Mouse (Mus musculus): ENCODE results near the gene Gm128. TPM values are rescaled to one million over a fixed set of nuclear protein-coding genes. Genes with fewer than 3 reads are reported as not detected.
"Not testable (repeated sequence)": the region's sequence is repeated elsewhere in the genome, so short reads cannot be mapped to it uniquely, and the experiment has no call there.

Gm128 gene
- polyA plus RNA-seq, 1 experiment from 2014 or later: 0.49 TPM

DNA sequence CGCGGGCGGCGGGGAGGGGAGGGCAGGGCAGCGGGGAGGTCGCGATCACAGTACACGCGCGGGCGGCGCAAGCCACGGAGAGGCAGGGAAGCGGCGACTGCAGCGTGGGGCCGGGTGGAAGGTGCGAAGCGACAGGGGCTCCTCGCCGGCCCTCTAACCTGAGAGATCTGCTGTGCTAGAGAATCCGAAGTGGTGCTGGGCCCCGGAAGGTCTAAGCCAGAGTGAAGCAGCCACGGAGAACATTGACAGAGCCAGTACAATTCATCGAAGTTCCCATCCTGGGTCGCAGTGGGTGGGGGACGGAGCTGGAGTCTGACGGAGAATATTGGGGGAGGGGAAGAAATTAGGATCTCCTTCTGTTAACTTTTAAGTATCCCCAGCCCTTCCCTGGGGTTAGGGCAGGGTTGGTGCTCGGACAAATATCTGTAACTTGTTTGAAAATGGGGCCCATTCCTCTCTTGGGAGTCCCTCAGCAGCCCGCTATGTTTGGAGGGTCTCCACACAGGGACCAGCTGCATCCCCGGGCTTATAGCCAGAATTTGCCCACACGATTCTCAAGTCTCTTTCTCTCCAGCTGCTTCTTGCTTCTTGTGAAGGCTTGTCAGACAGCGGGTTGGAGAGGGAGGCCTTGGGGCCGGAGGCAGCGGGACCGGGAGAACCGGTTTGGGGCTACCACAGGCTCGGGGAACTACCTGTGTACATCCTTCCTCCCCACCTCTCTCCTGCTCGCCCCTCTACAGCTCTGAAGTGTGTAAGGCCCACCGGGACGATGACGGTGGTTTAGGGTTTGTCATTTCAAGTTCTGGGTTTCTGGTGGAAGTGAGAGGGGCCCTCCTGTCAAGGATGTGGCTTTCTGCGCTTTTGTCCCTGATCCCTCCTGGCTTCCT is 12.3 kb downstream of the Gm128 start:
- ATAC-seq (ENCODE audit: insufficient number of reproducible peaks, insufficient read depth, low FRiP score, low TSS enrichment): peak; percentile 2; the same call in 1 of the 2 replicates
- Histone ChIP-seq H3K9me3 (no peaks in the 10 kb centered on the region), H3K4me3 (peak overlapping the region; percentile 80), H3K36me3 (peaks cover 35% of the 10 kb centered on the region), H3K9ac (peak overlapping the region; percentile 92), H3K27me3 (no peaks in the 10 kb centered on the region), H3K27ac (peak overlapping the region; percentile 95), H3K4me2 (replicated peaks) (peak overlapping the region; percentile 79), H3K4me1 (peaks cover 33% of the 10 kb centered on the region)
- under 1% methylated on average over 43 of the region's 43 CpGs for WGBS

DNA sequence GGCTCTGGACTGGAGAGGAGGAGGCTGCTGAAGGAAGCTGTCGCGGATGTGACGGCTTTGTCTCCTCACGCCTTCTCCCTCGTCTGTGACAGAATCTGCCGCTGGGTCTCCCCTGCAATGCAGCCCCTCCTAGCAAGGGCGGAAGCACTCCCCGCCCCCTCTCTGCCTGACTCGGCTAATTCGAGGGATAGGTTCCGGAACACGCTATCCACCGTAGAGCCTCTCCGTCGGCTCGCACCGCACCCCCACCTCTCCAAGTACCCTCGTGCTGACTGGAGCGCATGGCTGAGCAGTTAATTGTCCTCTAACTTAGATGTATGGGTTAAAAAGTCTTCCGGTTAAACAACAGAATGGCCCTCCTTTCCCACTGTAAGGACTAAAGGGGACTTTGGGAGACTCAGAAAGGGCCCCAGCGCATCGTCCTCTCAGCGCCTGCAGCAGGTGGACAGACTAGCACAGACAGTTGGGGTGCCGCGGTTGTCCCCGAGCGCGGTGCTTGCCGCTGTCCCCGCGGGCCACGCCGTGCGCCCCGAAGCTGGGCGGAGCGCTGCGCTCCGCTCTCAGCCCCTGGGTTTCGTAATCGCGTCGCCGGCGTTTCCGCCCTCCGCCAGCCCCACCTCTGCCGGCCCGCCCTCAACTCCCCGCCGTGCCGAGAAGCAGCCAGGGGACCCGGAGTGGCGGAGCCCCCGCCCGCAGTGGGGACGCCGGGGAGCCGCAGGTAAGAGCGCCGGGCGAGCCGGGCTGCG is 13.1 kb downstream of the Gm128 start, which contains the start of gene Cdc42se1:
Cdc42se1 (plus strand) TSS at position 585 of the 746 bp plus-strand sequence.
- H3K9ac ChIP-seq: peak within 1 kb of the TSS; percentile 92
- H3K4me1 ChIP-seq: peaks cover 33% of the 10 kb centered on the region
- no peaks in the 10 kb centered on the region for H3K27me3 ChIP-seq
- 1% methylated on average over 64 of the region's 64 CpGs for WGBS
- peak within 1 kb of the TSS; percentile 79 for H3K4me2 ChIP-seq (replicated peaks)
- H3K27ac ChIP-seq: peak within 1 kb of the TSS; percentile 95
- H3K36me3 ChIP-seq: peaks cover 35% of the 10 kb centered on the region
- ATAC-seq (ENCODE audit: insufficient number of reproducible peaks, insufficient read depth, low FRiP score, low TSS enrichment): peak; percentile 77
- no peaks in the 10 kb centered on the region for H3K9me3 ChIP-seq
- H3K4me3 ChIP-seq: peak within 1 kb of the TSS; percentile 80

DNA sequence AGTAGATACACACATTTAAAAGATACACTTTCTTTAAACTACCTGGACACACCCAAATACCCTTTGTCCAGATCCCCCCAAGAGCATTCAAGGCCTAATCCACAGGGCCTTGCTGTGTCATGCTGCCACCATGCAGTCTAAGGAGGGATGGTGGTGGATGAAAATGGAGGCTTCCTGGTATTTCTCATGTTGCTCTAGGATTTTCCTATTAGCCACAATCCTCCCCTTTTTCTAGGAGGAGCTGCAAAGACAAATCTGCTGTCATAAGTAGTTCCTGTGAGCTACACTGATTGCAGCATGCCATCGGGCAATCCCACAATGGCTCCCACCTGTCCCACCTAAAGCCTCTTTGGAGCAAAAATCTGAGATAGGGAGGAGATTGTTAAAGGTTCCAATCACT is 14.2 kb downstream of the Gm128 start:
- H3K36me3 ChIP-seq: peaks cover 34% of the 10 kb centered on the region
- no peaks in the 10 kb centered on the region for H3K9me3 ChIP-seq
- no peak for ATAC-seq (ENCODE audit: insufficient number of reproducible peaks, insufficient read depth, low FRiP score, low TSS enrichment)
- peak overlapping the region; percentile 92 for H3K9ac ChIP-seq
- peaks cover 33% of the 10 kb centered on the region for H3K4me1 ChIP-seq
- peak overlapping the region; percentile 64 for H3K27ac ChIP-seq
- H3K27me3 ChIP-seq: no peaks in the 10 kb centered on the region
- 7% methylated on average over 1 of the region's 1 CpGs for WGBS
- H3K4me2 ChIP-seq (replicated peaks): peak overlapping the region; percentile 79
- peak overlapping the region; percentile 80 for H3K4me3 ChIP-seq

DNA sequence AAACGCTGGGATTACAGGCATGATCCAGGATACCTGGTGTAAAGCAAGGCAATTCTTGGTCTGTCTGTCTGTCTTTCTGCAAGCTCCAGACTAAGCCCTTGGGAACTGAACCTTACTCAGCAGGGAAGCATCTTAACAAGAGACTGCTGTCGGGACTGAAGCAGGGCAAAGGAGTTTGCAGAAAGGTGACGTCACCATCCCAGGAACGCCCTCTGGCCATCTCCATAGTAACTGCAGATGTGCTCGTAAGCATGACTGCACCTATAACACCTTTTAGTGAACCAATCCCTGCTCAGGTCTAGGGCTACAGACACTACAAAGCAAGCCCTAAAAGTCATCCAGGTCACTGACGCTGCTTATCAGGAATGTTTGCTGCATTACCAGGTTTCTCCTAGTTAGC is 17.1 kb downstream of the Gm128 start:
- 31% methylated on average over 6 of the region's 6 CpGs for WGBS
- no peak overlapping the region for H3K4me3 ChIP-seq

DNA sequence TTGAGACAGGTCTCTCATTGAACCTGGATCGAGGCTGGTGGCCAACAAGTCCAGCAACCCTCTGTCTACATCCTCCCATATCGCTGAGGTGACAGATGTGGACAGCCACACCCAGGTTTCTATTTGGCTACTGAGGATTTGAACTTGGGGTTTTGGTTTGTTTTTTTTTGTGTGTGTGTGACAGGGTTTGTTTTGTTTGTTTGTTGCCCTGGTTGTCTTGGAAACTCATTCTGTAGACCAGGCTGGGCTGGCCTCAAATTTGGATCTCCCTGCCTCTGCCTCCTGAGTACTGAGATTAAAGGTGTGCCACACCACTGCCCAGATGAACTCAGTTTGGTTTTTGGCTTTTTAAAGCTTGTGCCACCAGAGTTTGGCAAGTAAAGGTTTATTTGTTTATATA is 18.4 kb downstream of the Gm128 start:
- ATAC-seq (ENCODE audit: insufficient number of reproducible peaks, insufficient read depth, low FRiP score, low TSS enrichment): no peak
- Histone ChIP-seq H3K4me1 (peaks cover 15% of the 10 kb centered on the region), H3K27me3 (no peaks in the 10 kb centered on the region), H3K4me2 (replicated peaks) (no peak overlapping the region), H3K9me3 (no peaks in the 10 kb centered on the region), H3K4me3 (no peak overlapping the region), H3K36me3 (peaks cover 39% of the 10 kb centered on the region), H3K27ac (no peak overlapping the region), H3K9ac (no peak overlapping the region)
- WGBS: 94% methylated on average over 2 of the region's 2 CpGs

More for the DNA sequence above, 17.1 kb downstream of the Gm128 start:
- Histone ChIP-seq H3K9ac (no peak overlapping the region; the same call in 1 of the 2 replicates), H3K27me3 (no peaks in the 10 kb centered on the region), H3K36me3 (peaks cover 39% of the 10 kb centered on the region), H3K4me2 (replicated peaks) (no peak overlapping the region; the same call in 1 of the 2 replicates), H3K9me3 (no peaks in the 10 kb centered on the region), H3K4me1 (peaks cover 10% of the 10 kb centered on the region), H3K27ac (no peak overlapping the region)
- no peak for ATAC-seq (ENCODE audit: insufficient number of reproducible peaks, insufficient read depth, low FRiP score, low TSS enrichment)

DNA sequence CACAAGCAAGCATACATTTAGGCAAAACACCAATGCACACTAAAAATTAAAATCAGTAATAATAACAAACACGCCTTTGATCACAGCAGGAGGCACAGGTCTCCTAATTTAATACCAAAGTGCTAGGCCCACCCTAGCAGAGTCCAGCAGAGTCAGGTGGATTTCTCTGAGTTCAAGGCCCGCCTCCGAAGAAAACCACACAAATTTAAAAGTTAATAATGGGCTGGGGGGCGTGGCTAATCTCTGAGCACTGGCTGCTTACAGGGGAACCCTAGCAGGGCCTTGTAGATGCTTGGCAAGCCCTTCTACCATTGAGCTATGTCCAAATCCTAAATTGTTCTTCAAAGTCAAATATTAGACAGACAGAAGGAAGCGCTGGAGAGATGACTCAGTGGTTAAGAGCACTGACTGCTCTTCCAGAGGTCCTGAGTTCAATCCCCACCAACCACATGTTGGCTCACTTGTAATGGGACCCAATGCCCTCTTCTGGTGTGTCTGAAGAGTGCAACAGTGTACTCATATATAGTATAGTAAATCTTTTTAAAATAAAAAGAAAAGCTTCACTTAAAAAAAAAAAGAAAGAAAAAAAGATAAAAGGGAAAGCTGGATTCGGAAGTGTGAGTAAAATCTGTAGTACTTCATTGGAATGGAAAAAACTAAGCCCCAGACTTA is 22.8 kb downstream of the Gm128 start:
- Histone ChIP-seq H3K36me3 (peaks cover 35% of the 10 kb centered on the region), H3K4me2 (replicated peaks) (peak overlapping the region; percentile 63), H3K4me1 (peaks cover 12% of the 10 kb centered on the region), H3K9ac (peak overlapping the region; percentile 92; the same call in 1 of the 2 replicates), H3K9me3 (no peaks in the 10 kb centered on the region), H3K27me3 (no peaks in the 10 kb centered on the region), H3K27ac (peak overlapping the region; percentile 99), H3K4me3 (peak overlapping the region; percentile 72)
- ATAC-seq (ENCODE audit: insufficient number of reproducible peaks, insufficient read depth, low FRiP score, low TSS enrichment): no peak
- WGBS: 76% methylated on average over 6 of the region's 6 CpGs

DNA sequence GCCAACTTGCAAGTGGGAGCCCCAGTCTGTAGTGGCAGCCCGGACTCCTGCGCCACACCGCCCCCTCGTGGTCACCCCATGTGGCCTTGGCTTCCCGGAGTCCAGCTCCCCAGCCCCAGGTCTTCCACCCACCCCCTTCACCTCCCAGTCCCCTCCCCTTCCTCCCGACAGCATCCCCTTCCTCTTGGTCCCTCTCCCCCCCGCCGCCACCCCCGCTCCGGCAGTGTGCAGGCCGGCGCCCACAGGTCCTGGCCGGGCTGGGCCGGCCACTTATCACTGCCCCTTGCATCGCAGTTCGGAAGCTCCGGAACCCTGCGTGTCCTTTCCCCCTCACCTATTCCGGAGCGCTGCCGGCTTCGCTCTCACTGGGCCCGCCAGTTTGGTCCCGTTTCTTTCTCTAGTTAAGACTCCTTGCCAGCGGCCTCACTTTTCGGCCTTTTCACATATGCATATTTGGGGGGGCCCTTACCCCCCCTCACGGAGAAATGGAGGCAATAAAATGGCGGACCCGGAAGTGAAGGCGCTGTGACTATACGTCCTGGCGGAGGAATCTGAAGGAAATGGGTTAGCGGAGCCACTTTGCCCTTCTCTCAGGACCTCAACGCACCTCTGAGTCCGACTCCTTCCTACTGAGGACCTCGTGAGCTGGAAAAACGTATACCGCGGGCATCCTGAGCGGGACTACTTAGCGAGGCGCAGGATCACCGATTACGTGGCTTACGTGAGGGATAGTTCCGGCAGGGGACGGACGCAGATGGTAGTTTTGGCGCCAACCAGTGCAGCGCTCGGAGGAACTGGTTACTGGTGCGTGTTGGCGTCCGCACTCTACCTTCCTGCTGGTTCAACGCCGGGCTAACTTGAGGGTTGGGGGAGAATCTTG is 23.9 kb downstream of the Gm128 start, which contains the start of gene Gabpb2:
Gabpb2 (minus strand) TSS at position 662 of the 880 bp plus-strand sequence.
- Histone ChIP-seq H3K27ac (peak within 1 kb of the TSS; percentile 99), H3K4me1 (peaks cover 12% of the 10 kb centered on the region), H3K36me3 (peaks cover 26% of the 10 kb centered on the region), H3K4me2 (replicated peaks) (peak within 1 kb of the TSS; percentile 63), H3K9ac (peak within 1 kb of the TSS; percentile 92), H3K27me3 (no peaks in the 10 kb centered on the region), H3K4me3 (peak within 1 kb of the TSS; percentile 72), H3K9me3 (no peaks in the 10 kb centered on the region)
- WGBS: under 1% methylated on average over 56 of the region's 56 CpGs
- ATAC-seq (ENCODE audit: insufficient number of reproducible peaks, insufficient read depth, low FRiP score, low TSS enrichment): peak; percentile 93

DNA sequence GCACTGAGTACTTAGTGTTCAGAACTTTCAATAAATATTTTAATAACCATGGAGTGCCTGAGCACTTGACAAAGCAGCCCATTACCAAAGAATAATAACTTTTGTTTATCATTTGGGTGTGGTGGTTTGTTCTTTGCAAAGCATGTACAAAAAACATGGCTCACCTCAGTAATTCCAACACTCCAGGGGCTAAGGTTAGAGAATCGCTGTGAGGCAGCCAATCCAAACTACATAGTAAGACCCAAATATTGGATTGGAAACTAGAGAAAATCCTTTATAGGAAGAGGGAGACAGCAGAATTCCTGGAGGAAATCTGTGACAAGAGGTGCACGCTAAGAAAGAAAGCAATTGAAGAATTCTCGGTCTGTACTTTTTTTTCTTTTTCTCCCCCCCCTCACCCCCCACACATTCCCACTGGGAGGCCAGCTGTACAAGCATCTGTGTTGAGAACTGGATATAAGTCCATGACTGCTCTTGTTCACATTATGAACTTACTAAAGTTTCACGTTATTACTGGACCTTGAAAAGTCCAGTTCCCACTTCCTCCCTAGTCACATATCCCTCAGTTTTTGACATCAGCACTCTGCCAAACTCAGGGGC is 24.6 kb downstream of the Gm128 start:
- Histone ChIP-seq H3K4me2 (replicated peaks) (peak overlapping the region; percentile 63), H3K9me3 (no peaks in the 10 kb centered on the region), H3K27me3 (no peaks in the 10 kb centered on the region), H3K27ac (peak overlapping the region; percentile 99), H3K4me3 (peak overlapping the region; percentile 72), H3K36me3 (peaks cover 26% of the 10 kb centered on the region), H3K9ac (peak overlapping the region; percentile 92), H3K4me1 (peaks cover 12% of the 10 kb centered on the region)
- no peak for ATAC-seq (ENCODE audit: insufficient number of reproducible peaks, insufficient read depth, low FRiP score, low TSS enrichment)
- 15% methylated on average over 4 of the region's 4 CpGs for WGBS

DNA sequence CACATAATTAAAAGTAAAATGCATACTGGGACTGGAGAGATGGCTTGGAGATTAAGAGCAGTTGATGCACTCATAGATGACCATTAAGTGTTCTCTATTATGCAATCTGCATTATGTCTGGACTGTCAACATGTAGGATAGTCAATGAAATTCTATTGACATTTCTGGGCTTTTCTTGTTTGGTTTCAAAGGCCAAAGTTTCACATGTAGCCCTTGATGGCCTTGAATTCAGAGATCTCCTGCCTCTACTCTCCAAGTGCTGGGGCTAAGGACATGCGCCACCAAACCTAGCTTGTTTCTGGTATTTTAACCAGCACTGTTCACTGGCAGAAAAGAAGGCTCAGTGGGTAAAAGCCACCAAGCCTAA is 27.8 kb downstream of the Gm128 start:
- Histone ChIP-seq H3K9ac (no peak overlapping the region), H3K27me3 (no peaks in the 10 kb centered on the region), H3K4me2 (replicated peaks) (no peak overlapping the region), H3K36me3 (peaks cover 19% of the 10 kb centered on the region), H3K4me3 (no peak overlapping the region), H3K9me3 (no peaks in the 10 kb centered on the region), H3K4me1 (peaks cover 12% of the 10 kb centered on the region), H3K27ac (no peak overlapping the region)
- no peak for ATAC-seq (ENCODE audit: insufficient number of reproducible peaks, insufficient read depth, low FRiP score, low TSS enrichment)
- WGBS: 93% methylated on average over 1 of the region's 1 CpGs

DNA sequence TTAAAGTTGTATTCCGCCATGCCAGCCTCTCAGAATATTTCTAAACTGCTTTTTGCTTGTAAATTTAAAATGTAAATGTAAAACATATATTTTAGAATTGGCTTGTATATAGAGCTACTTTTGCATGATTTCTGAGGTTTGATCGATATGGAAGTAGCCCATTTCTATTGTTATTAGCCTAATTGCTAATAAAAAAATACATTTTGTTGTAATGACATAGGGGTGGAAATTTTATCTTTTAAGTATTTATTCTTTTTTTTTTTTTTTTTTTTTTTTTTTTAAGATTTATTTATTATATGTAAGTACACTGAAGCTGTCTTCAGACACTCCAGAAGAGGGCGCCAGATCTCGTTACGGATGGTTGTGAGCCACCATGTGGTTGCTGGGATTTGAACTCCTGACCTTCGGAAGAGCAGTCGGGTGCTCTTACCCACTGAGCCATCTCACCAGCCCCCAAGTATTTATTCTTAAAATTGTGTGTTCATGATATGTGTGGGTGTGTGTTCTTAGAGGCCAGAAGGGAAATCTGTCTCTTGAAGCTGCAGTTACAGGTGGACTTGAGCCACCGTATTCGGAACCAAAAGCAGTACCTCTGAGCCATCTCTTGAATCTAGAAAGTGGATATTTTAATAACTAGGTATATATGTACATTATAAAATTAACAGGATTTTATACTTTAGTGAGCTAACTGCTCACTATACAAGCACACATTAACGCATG is 28.3 kb downstream of the Gm128 start:
- not testable (repeated sequence) for H3K27ac ChIP-seq; ATAC-seq (ENCODE audit: insufficient number of reproducible peaks, insufficient read depth, low FRiP score, low TSS enrichment); H3K9me3 ChIP-seq; H3K9ac ChIP-seq; H3K4me2 ChIP-seq (replicated peaks); H3K4me3 ChIP-seq; H3K27me3 ChIP-seq; H3K4me1 ChIP-seq
- WGBS: 92% methylated on average over 7 of the region's 10 CpGs
- peaks cover 24% of the 10 kb centered on the region for H3K36me3 ChIP-seq

Data from embryonic facial prominence, embryonic 12.5 days (tissue).